Mouse (Mus musculus) kidney, embryonic 14.5 days (tissue): ENCODE data around the gene Ncoa5. TPM values are rescaled to one million over a fixed set of nuclear protein-coding genes. Genes with fewer than 3 reads are reported as not detected.

Experiments used
- ATAC-seq: fragments of 200-750 bp; cut with Nextera tagmentation; 2 replicates; pipeline ENCODE4 v1.8.0; 2017; ENCODE audit warnings: moderate number of reproducible peaks, mild to moderate bottlenecking, moderate TSS enrichment, moderate library complexity; ENCODE audit not compliant: low FRiP score, low TSS enrichment
- H3K27ac ChIP-seq: fragments of 300-500 bp; sonication (generic); 2 replicates; pipeline ENCODE4 v1.5.1; 2014; ENCODE audit warnings: low read depth, mild to moderate bottlenecking, low read length, moderate library complexity, mixed read lengths
- H3K27me3 ChIP-seq: fragments of 300-500 bp; sonication (generic); 2 replicates; pipeline ENCODE4 v1.6.1; 2014; ENCODE audit warnings: mild to moderate bottlenecking, low read length; ENCODE audit not compliant: control insufficient read depth, insufficient read depth
- H3K36me3 ChIP-seq: fragments of 300-500 bp; sonication (generic); 2 replicates; pipeline ENCODE4 v1.6.1; 2014; ENCODE audit warnings: low read length, mixed read lengths; ENCODE audit not compliant: control insufficient read depth, insufficient read depth
- H3K4me1 ChIP-seq: fragments of 300-500 bp; sonication (generic); 2 replicates; pipeline ENCODE4 v1.6.1; 2014; ENCODE audit warnings: low read length, mixed read lengths; ENCODE audit not compliant: control insufficient read depth, insufficient read depth
- H3K4me2 ChIP-seq: fragments of 300-500 bp; sonication (generic); replicated peaks from 2 replicates; pipeline ENCODE4 v1.6.1; 2014; ENCODE audit warnings: low read depth, mild to moderate bottlenecking, low read length
- H3K4me3 ChIP-seq: fragments of 300-500 bp; sonication (generic); 2 replicates; pipeline ENCODE4 v1.5.1; 2014; ENCODE audit warnings: mild to moderate bottlenecking, low read length
- H3K9ac ChIP-seq: fragments of 300-500 bp; sonication (generic); 2 replicates; pipeline ENCODE4 v1.6.1; 2014; ENCODE audit warnings: low read depth, mild to moderate bottlenecking, low read length, moderate library complexity
- H3K9me3 ChIP-seq: fragments of 300-500 bp; sonication (generic); 2 replicates; pipeline ENCODE4 v1.6.1; 2016; ENCODE audit warnings: low read length; ENCODE audit not compliant: control insufficient read depth
- WGBS: fragments of 180-500 bp; shearing (Covaris S2); extraction: QIAGEN DNeasy Blood & Tissue Kit; methylation state at CpG from one replicate; pipeline ENCODE4 v1.1.7; 2014; 5-methylcytosine and 5-hydroxymethylcytosine counted together
- polyA plus RNA-seq: library from polyadenylated mRNA; unstranded; fragments of >200 nt; fragmentation: Nextera tagmentation; extraction: Ambion mirVana; gene quantifications from 2 replicates; pipeline ENCODE4 v1.2.1, GENCODE M21; 2014

The Ncoa5 gene
- polyA plus RNA-seq, 1 experiment from 2014 or later = 71.1 TPM

- no peak for ATAC-seq
- Histone ChIP-seq H3K27ac (no peak overlapping the region), H3K4me1 (peaks cover 16% of the 10 kb centered on the region), H3K9me3 (no peaks in the 10 kb centered on the region), H3K4me3 (no peak overlapping the region), H3K9ac (no peak overlapping the region), H3K4me2 (no peak overlapping the region), H3K36me3 (peaks cover 11% of the 10 kb centered on the region), H3K27me3 (peaks cover 30% of the 10 kb centered on the region)
- WGBS = 56% methylated on average over 21 of the region's 21 CpGs
Observed at GRCm38 (mm10) chr2:164994659-164995428, 39.8 kb downstream of the Ncoa5 start.

- no peak overlapping the region for H3K4me2 ChIP-seq
- peaks cover 5% of the 10 kb centered on the region; the same call in 1 of the 2 replicates for H3K36me3 ChIP-seq
- peaks cover 16% of the 10 kb centered on the region for H3K4me1 ChIP-seq
- H3K4me3 ChIP-seq = no peak overlapping the region
- H3K9ac ChIP-seq = no peak overlapping the region
- 93% methylated on average over 11 of the region's 11 CpGs for WGBS
- H3K9me3 ChIP-seq = no peaks in the 10 kb centered on the region
- no peak for ATAC-seq
- H3K27me3 ChIP-seq = peaks cover 27% of the 10 kb centered on the region
- no peak overlapping the region for H3K27ac ChIP-seq
Observed at GRCm38 (mm10) chr2:164994156-164994555, 40.5 kb downstream of the Ncoa5 start.

GRCm38 (mm10) chr2:164991808-164992207 is 42.9 kb downstream of the Ncoa5 start:
- ATAC-seq = no peak
- Histone ChIP-seq H3K27ac (no peak overlapping the region), H3K4me1 (no peaks in the 10 kb centered on the region), H3K36me3 (no peaks in the 10 kb centered on the region), H3K27me3 (peaks cover 4% of the 10 kb centered on the region; the same call in 1 of the 2 replicates), H3K9me3 (no peaks in the 10 kb centered on the region), H3K4me2 (no peak overlapping the region), H3K4me3 (no peak overlapping the region), H3K9ac (no peak overlapping the region)
- WGBS = 38% methylated on average over 10 of the region's 10 CpGs

- no peaks in the 10 kb centered on the region for H3K36me3 ChIP-seq
- 70% methylated on average over 3 of the region's 3 CpGs for WGBS
- H3K27me3 ChIP-seq = no peaks in the 10 kb centered on the region; the same call in 1 of the 2 replicates
- ATAC-seq = no peak
- no peak overlapping the region for H3K4me2 ChIP-seq
- no peaks in the 10 kb centered on the region for H3K9me3 ChIP-seq
- H3K4me1 ChIP-seq = no peaks in the 10 kb centered on the region
- H3K27ac ChIP-seq = no peak overlapping the region
- H3K4me3 ChIP-seq = no peak overlapping the region
- H3K9ac ChIP-seq = no peak overlapping the region
Observed at GRCm38 (mm10) chr2:164991111-164991510, 43.6 kb downstream of the Ncoa5 start.

GRCm38 (mm10) chr2:164988777-164989176 is 45.9 kb downstream of the Ncoa5 start:
- Histone ChIP-seq H3K36me3 (no peaks in the 10 kb centered on the region), H3K9me3 (no peaks in the 10 kb centered on the region), H3K27me3 (no peaks in the 10 kb centered on the region), H3K9ac (no peak overlapping the region), H3K27ac (no peak overlapping the region), H3K4me1 (no peaks in the 10 kb centered on the region), H3K4me2 (no peak overlapping the region), H3K4me3 (no peak overlapping the region)
- ATAC-seq = no peak
- WGBS = 68% methylated on average over 13 of the region's 13 CpGs

GRCm38 (mm10) chr2:164986371-164987027 is 48.2 kb downstream of the Ncoa5 start:
- Histone ChIP-seq H3K4me3 (no peak overlapping the region), H3K27me3 (no peaks in the 10 kb centered on the region), H3K4me2 (no peak overlapping the region), H3K36me3 (no peaks in the 10 kb centered on the region), H3K27ac (no peak overlapping the region), H3K9ac (no peak overlapping the region), H3K9me3 (no peaks in the 10 kb centered on the region), H3K4me1 (no peaks in the 10 kb centered on the region)
- 73% methylated on average over 14 of the region's 14 CpGs for WGBS
- no peak for ATAC-seq

GRCm38 (mm10) chr2:164985962-164986361 is 48.7 kb downstream of the Ncoa5 start:
- Histone ChIP-seq H3K36me3 (no peaks in the 10 kb centered on the region), H3K4me3 (no peak overlapping the region), H3K4me1 (no peaks in the 10 kb centered on the region), H3K9ac (no peak overlapping the region), H3K9me3 (no peaks in the 10 kb centered on the region), H3K27ac (no peak overlapping the region), H3K4me2 (no peak overlapping the region), H3K27me3 (no peaks in the 10 kb centered on the region)
- ATAC-seq = no peak
- WGBS = 83% methylated on average over 6 of the region's 6 CpGs

- H3K4me3 ChIP-seq = no peak overlapping the region
- H3K4me1 ChIP-seq = no peaks in the 10 kb centered on the region
- no peaks in the 10 kb centered on the region for H3K27me3 ChIP-seq
- H3K4me2 ChIP-seq = no peak overlapping the region
- H3K9ac ChIP-seq = no peak overlapping the region
- ATAC-seq = no peak
- WGBS = 26% methylated on average over 7 of the region's 7 CpGs
- no peak overlapping the region for H3K27ac ChIP-seq
- H3K9me3 ChIP-seq = no peaks in the 10 kb centered on the region
- H3K36me3 ChIP-seq = no peaks in the 10 kb centered on the region
Observed at GRCm38 (mm10) chr2:164979749-164980148, 54.9 kb downstream of the Ncoa5 start.

- no peak overlapping the region for H3K27ac ChIP-seq
- no peak overlapping the region for H3K4me2 ChIP-seq
- WGBS = 84% methylated on average over 6 of the region's 6 CpGs
- no peak overlapping the region for H3K9ac ChIP-seq
- no peaks in the 10 kb centered on the region for H3K9me3 ChIP-seq
- H3K36me3 ChIP-seq = no peaks in the 10 kb centered on the region
- 0 out of 2 replicates have a peak, but pooled peaks cover 5% of the 10 kb centered on the region for H3K4me1 ChIP-seq
- H3K4me3 ChIP-seq = no peak overlapping the region
- no peak for ATAC-seq
- peaks cover 23% of the 10 kb centered on the region for H3K27me3 ChIP-seq
Observed at GRCm38 (mm10) chr2:164975611-164976010, 59.1 kb downstream of the Ncoa5 start.
